Mouse (Mus musculus): Measurements from ENCODE around the gene Sec14l1. TPM values are rescaled to one million over a fixed set of nuclear protein-coding genes. Genes with fewer than 3 reads are reported as not detected.

Gene Sec14l1
- polyA plus RNA-seq, 1 experiment = 46.1 TPM

- no peaks in the 10 kb centered on the region for H3K9me3 ChIP-seq
- H3K27me3 ChIP-seq (replicated peaks) = no peaks in the 10 kb centered on the region
- peaks cover 50% of the 10 kb centered on the region for H3K36me3 ChIP-seq (replicated peaks; ENCODE audit: low read length)
- H3K4me1 ChIP-seq = peaks cover 68% of the 10 kb centered on the region
- H3K4me3 ChIP-seq (replicated peaks) = peak overlapping the region; percentile 38
- no peak for TF ChIP-seq FLI1 (IDR thresholded peaks at IDR 0.05; ENCODE audit: low read length)
- TF ChIP-seq GATA1 (IDR thresholded peaks at IDR 0.05; ENCODE audit: borderline replicate concordance, low read length) = no peak
Measured at GRCm38 (mm10) chr11:117135457-117136290, 20.7 kb downstream of the Sec14l1 start.

- TF ChIP-seq GATA1 (IDR thresholded peaks at IDR 0.05; ENCODE audit: borderline replicate concordance, low read length) = no peak
- Histone ChIP-seq H3K4me3 (replicated peaks) (no peak overlapping the region), H3K36me3 (replicated peaks; ENCODE audit: low read length) (peaks cover 54% of the 10 kb centered on the region), H3K27me3 (replicated peaks) (no peaks in the 10 kb centered on the region), H3K4me1 (peaks cover 67% of the 10 kb centered on the region), H3K9me3 (no peaks in the 10 kb centered on the region)
Measured at GRCm38 (mm10) chr11:117136880-117137279, 21.9 kb downstream of the Sec14l1 start.

GRCm38 (mm10) chr11:117138213-117138761 is 23.3 kb downstream of the Sec14l1 start:
- H3K36me3 ChIP-seq (replicated peaks; ENCODE audit: low read length) = peaks cover 60% of the 10 kb centered on the region
- no peaks in the 10 kb centered on the region for H3K27me3 ChIP-seq (replicated peaks)
- H3K4me3 ChIP-seq (replicated peaks) = no peak overlapping the region
- no peaks in the 10 kb centered on the region for H3K9me3 ChIP-seq
- H3K4me1 ChIP-seq = peaks cover 74% of the 10 kb centered on the region
- TF ChIP-seq FLI1 (IDR thresholded peaks at IDR 0.05; ENCODE audit: low read length) (no peak), GATA1 (IDR thresholded peaks at IDR 0.05; ENCODE audit: borderline replicate concordance, low read length) (no peak)

- no peaks in the 10 kb centered on the region for H3K9me3 ChIP-seq
- TF ChIP-seq GATA1 (IDR thresholded peaks at IDR 0.05; ENCODE audit: borderline replicate concordance, low read length) (no peak), FLI1 (IDR thresholded peaks at IDR 0.05; ENCODE audit: low read length) (no peak)
- H3K27me3 ChIP-seq (replicated peaks) = no peaks in the 10 kb centered on the region
- peak overlapping the region; percentile 75 for H3K4me3 ChIP-seq (replicated peaks)
- H3K36me3 ChIP-seq (replicated peaks; ENCODE audit: low read length) = peaks cover 63% of the 10 kb centered on the region
- H3K4me1 ChIP-seq = peaks cover 81% of the 10 kb centered on the region
Measured at GRCm38 (mm10) chr11:117138795-117139463, 24.0 kb downstream of the Sec14l1 start.

- Histone ChIP-seq H3K4me3 (replicated peaks) (no peak overlapping the region), H3K4me1 (peaks cover 67% of the 10 kb centered on the region), H3K36me3 (replicated peaks; ENCODE audit: low read length) (peaks cover 77% of the 10 kb centered on the region), H3K9me3 (no peaks in the 10 kb centered on the region), H3K27me3 (replicated peaks) (no peaks in the 10 kb centered on the region)
- TF ChIP-seq FLI1 (IDR thresholded peaks at IDR 0.05; ENCODE audit: low read length) = no peak
- no peak for TF ChIP-seq GATA1 (IDR thresholded peaks at IDR 0.05; ENCODE audit: borderline replicate concordance, low read length)
Measured at GRCm38 (mm10) chr11:117141376-117142001, 26.5 kb downstream of the Sec14l1 start.

- H3K4me3 ChIP-seq (replicated peaks) = no peak overlapping the region
- no peak for TF ChIP-seq FLI1 (IDR thresholded peaks at IDR 0.05; ENCODE audit: low read length)
- no peak for TF ChIP-seq GATA1 (IDR thresholded peaks at IDR 0.05; ENCODE audit: borderline replicate concordance, low read length)
- H3K36me3 ChIP-seq (replicated peaks; ENCODE audit: low read length) = peaks cover 83% of the 10 kb centered on the region
- no peaks in the 10 kb centered on the region for H3K27me3 ChIP-seq (replicated peaks)
- no peaks in the 10 kb centered on the region for H3K9me3 ChIP-seq
- peaks cover 60% of the 10 kb centered on the region for H3K4me1 ChIP-seq
Measured at GRCm38 (mm10) chr11:117142507-117142906, 27.5 kb downstream of the Sec14l1 start.

- Histone ChIP-seq H3K27me3 (replicated peaks) (no peaks in the 10 kb centered on the region), H3K4me3 (replicated peaks) (no peak overlapping the region), H3K36me3 (replicated peaks; ENCODE audit: low read length) (peaks cover 99% of the 10 kb centered on the region), H3K9me3 (no peaks in the 10 kb centered on the region), H3K4me1 (peaks cover 39% of the 10 kb centered on the region)
- TF ChIP-seq GATA1 (IDR thresholded peaks at IDR 0.05; ENCODE audit: borderline replicate concordance, low read length) (no peak), FLI1 (IDR thresholded peaks at IDR 0.05; ENCODE audit: low read length) (no peak)
Measured at GRCm38 (mm10) chr11:117145451-117146117, 30.6 kb downstream of the Sec14l1 start.

GRCm38 (mm10) chr11:117146118-117146506 is 31.1 kb downstream of the Sec14l1 start:
- no peak for TF ChIP-seq FLI1 (IDR thresholded peaks at IDR 0.05; ENCODE audit: low read length)
- peaks cover 35% of the 10 kb centered on the region for H3K4me1 ChIP-seq

GRCm38 (mm10) chr11:117146776-117147536 is 32.0 kb downstream of the Sec14l1 start:
- Histone ChIP-seq H3K4me3 (replicated peaks) (no peak overlapping the region), H3K9me3 (no peaks in the 10 kb centered on the region), H3K27me3 (replicated peaks) (no peaks in the 10 kb centered on the region), H3K36me3 (replicated peaks; ENCODE audit: low read length) (peaks cover 100% of the 10 kb centered on the region), H3K4me1 (peaks cover 31% of the 10 kb centered on the region)
- no peak for TF ChIP-seq GATA1 (IDR thresholded peaks at IDR 0.05; ENCODE audit: borderline replicate concordance, low read length)

More at GRCm38 (mm10) chr11:117146118-117146506, 31.1 kb downstream of the Sec14l1 start:
- H3K4me3 ChIP-seq (replicated peaks) = no peak overlapping the region
- no peaks in the 10 kb centered on the region for H3K9me3 ChIP-seq
- H3K27me3 ChIP-seq (replicated peaks) = no peaks in the 10 kb centered on the region
- peaks cover 100% of the 10 kb centered on the region for H3K36me3 ChIP-seq (replicated peaks; ENCODE audit: low read length)
